ENCODE assay signal across 9 mouse cellular contexts in the genomic region with DNA sequence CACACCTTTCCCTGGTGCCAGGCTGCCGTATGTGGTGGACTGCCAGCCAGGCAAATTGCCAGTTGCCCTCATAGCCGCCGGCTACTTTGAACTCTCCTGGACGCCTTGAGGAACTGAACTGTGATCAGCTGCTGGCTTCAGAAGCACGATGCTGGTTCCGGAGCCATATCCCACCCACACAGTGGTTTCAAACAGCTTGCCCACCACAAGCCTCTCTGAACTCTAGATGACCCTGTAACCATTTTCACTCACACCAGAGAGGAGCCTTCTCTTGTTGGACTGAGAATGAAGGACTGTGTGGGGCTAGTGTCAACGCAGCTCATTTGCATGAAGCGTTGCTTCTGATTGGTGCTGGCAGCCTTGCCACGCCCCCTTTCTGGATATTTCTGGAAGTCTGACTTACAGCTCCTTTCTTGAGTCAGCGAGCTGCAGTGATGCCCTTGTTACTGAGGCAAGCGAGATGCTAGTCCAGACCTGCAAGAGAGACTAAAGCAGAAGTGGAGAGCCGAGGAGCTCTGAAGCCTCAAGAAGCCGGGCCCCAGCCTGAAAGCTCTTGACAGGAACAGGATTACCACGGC. TPM values are rescaled to one million over a fixed set of nuclear protein-coding genes. Genes with fewer than 3 reads are reported as not detected.
DNase-seq lines count a peak whose midpoint lies in the region; ATAC-seq lines count a peak whose summit lies in the region.
"Had no signal": no experiment of that assay in that cellular context is flagged by ENCODE, and none has a peak within 500 bp of the region (broad histone marks: within the 10 kb centered on the region; RNA-seq: fewer than 3 reads in every experiment).

No protein-coding gene starts in this region.

- H3K4me2 ChIP-seq in kidney, embryonic 16.5 days (replicated peaks; ENCODE audit: low read depth, low read length) = no peak overlapping the region

- WGBS in kidney, embryonic 16.5 days = 53% methylated on average over 14 of the region's 14 CpGs

- H3K27ac ChIP-seq in kidney, embryonic 16.5 days (ENCODE audit: low read length) = no peak overlapping the region
- H3K27ac ChIP-seq: left cerebral cortex, adult 2 months had no signal

- H3K4me1 ChIP-seq in kidney, embryonic 16.5 days (ENCODE audit: insufficient read depth, low read length) = 0 out of 2 replicates have a peak, but pooled peaks cover 4% of the 10 kb centered on the region

- H3K9me3 ChIP-seq in kidney, embryonic 16.5 days (ENCODE audit: low read length) = no peaks in the 10 kb centered on the region

- H3K4me3 ChIP-seq in kidney, embryonic 16.5 days (ENCODE audit: low read length) = no peak overlapping the region
- H3K4me3 ChIP-seq: left cerebral cortex, adult 2 months had no signal

- peak; percentile 65 to 68 for DNase-seq in left cerebral cortex, adult 18-20 months (ENCODE audit: low spot score in 2 of 2)
- no peak for DNase-seq in left cerebral cortex, adult 11 months (ENCODE audit: low spot score)
- peak; percentile 51 for DNase-seq in cerebellum, adult 11-12 months
- DNase-seq in gastrocnemius, postnatal 10 days = peak; percentile 69
- peak; percentile 79 for DNase-seq in skeletal muscle tissue, adult 2 months (ENCODE audit: low read depth, low spot score)
- no peak for DNase-seq in layer of hippocampus, postnatal 36 days
- no peak for DNase-seq in ovary, postnatal 36 days (ENCODE audit: low spot score)

- no peaks in the 10 kb centered on the region for H3K27me3 ChIP-seq in kidney, embryonic 16.5 days (ENCODE audit: insufficient read depth, low read length)

- no peaks in the 10 kb centered on the region for H3K36me3 ChIP-seq in kidney, embryonic 16.5 days (ENCODE audit: insufficient read depth, low read length)

- no peak overlapping the region for H3K9ac ChIP-seq in kidney, embryonic 16.5 days (replicated peaks; ENCODE audit: low read length)

- ATAC-seq in kidney, embryonic 16.5 days (ENCODE audit: low FRiP score, low TSS enrichment) = peak; percentile 23; the same call in 1 of the 2 replicates

RNA-seq across cellular contexts. Expression of a gene that starts 9.2 kb away (rescaled TPM):
- 10 to 100 TPM; 46.6 to 54.5 TPM for total RNA-seq in left cerebral cortex, adult 18-20 months (2021)
- total RNA-seq in gastrocnemius, postnatal 10 days (2021) = 1 to 10 TPM; 3.3 to 3.7 TPM
- polyA plus RNA-seq in kidney, embryonic 16.5 days (2015; fragmentation: Nextera tagmentation; extraction: Ambion mirVana) = 21.1 and 23.4 TPM in 2 replicates
- 10 to 100 TPM; 40.9 to 41.3 TPM for total RNA-seq in layer of hippocampus, postnatal 36 days (2021)

RNA-seq across cellular contexts. Expression of a gene that starts 14.7 kb away (rescaled TPM):
- total RNA-seq in left cerebral cortex, adult 18-20 months (2021) = 10 to 100 TPM; 23.9 to 24.8 TPM
- 10 to 100 TPM in 1 of 2 experiments, 1 to 10 TPM in 1; 8.6 to 17.2 TPM for total RNA-seq in gastrocnemius, postnatal 10 days (2021)
- 16.1 TPM in 2 replicates for polyA plus RNA-seq in kidney, embryonic 16.5 days (2015; fragmentation: Nextera tagmentation; extraction: Ambion mirVana)
- total RNA-seq in layer of hippocampus, postnatal 36 days (2021) = 10 to 100 TPM; 26.2 to 41.7 TPM

RNA-seq across cellular contexts. Expression of a gene that starts 48.4 kb away (rescaled TPM):
- total RNA-seq in left cerebral cortex, adult 18-20 months (2021) = 1 to 10 TPM; 4.9 to 5.3 TPM
- total RNA-seq in gastrocnemius, postnatal 10 days (2021) = under 1 TPM; 0.34 to 0.47 TPM
- polyA plus RNA-seq in kidney, embryonic 16.5 days (2015; fragmentation: Nextera tagmentation; extraction: Ambion mirVana) = 0.49 and 0.62 TPM in 2 replicates
- total RNA-seq in layer of hippocampus, postnatal 36 days (2021) = 10 to 100 TPM; 10.7 to 16.8 TPM

Comparison
In these comparisons a context has a peak if more than half of its experiments do, and no peak if none do; other contexts are left out.
1. DNase-seq: peak in left cerebral cortex, adult 18-20 months (2 of 2), cerebellum, adult 11-12 months (single experiment), gastrocnemius, postnatal 10 days (single experiment) and skeletal muscle tissue, adult 2 months (single experiment); none in left cerebral cortex, adult 11 months (single experiment), layer of hippocampus, postnatal 36 days (0 of 2) and ovary, postnatal 36 days (single experiment).
2. RNA of a gene that starts 9.2 kb away (total RNA-seq): 46.6 to 54.5 TPM in left cerebral cortex, adult 18-20 months and 40.9 to 41.3 TPM in layer of hippocampus, postnatal 36 days; 3.3 to 3.7 TPM in gastrocnemius, postnatal 10 days; every median in the first group is over 4 times any median in the second.
3. RNA of a gene that starts 48.4 kb away (total RNA-seq): 10.7 to 16.8 TPM in layer of hippocampus, postnatal 36 days and 4.9 to 5.3 TPM in left cerebral cortex, adult 18-20 months; 0.34 to 0.47 TPM in gastrocnemius, postnatal 10 days; every median in the first group is over 4 times any median in the second.